Mouse (Mus musculus): ENCODE results near the gene Irx3. TPM values are rescaled to one million over a fixed set of nuclear protein-coding genes. Genes with fewer than 3 reads are reported as not detected.
A peak's percentile ranks its signal among the peaks of the same experiment; 100 is the strongest.

Gene Irx3
- polyA plus RNA-seq, 1 experiment from 2014 or later: 1.4 TPM

DNA sequence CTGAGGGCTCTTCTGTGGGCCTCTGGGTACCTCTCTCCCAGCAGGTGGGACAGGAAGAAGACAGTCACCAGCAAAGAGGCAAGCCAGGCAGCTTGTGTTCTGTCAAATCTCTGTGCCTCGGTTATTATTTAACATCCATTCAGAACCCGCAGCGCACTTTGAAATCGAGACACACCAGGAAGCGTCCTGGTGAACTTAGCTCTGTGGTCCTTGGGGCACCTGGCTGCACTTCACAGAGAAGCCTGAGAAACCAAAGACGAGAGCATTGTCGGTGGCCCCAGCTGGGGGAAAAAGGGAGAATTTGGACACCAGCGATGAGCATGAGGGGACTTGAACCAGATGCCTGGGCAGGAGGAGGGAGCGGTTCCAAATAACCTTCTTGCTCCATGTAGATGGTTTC lies 46.8 kb downstream of the Irx3 start:
- WGBS: 91% methylated on average over 9 of the region's 9 CpGs
- Histone ChIP-seq H3K27me3 (replicated peaks; ENCODE audit: control insufficient read depth, insufficient read depth, low read length) (no peaks in the 10 kb centered on the region), H3K9me3 (replicated peaks; ENCODE audit: control insufficient read depth, low read length) (no peaks in the 10 kb centered on the region; the same call in 1 of the 2 replicates), H3K36me3 (ENCODE audit: control insufficient read depth, insufficient read depth, low read length) (no peaks in the 10 kb centered on the region), H3K4me3 (ENCODE audit: low read depth, low read length) (no peak overlapping the region), H3K4me1 (ENCODE audit: control insufficient read depth, insufficient read depth, low read length) (no peaks in the 10 kb centered on the region), H3K9ac (ENCODE audit: low read length) (no peak overlapping the region), H3K4me2 (ENCODE audit: low read length) (no peak overlapping the region), H3K27ac (ENCODE audit: low read depth, low read length) (no peak overlapping the region)
- ATAC-seq (no peak), DNase-seq (ENCODE audit: low spot score) (no peak)

DNA sequence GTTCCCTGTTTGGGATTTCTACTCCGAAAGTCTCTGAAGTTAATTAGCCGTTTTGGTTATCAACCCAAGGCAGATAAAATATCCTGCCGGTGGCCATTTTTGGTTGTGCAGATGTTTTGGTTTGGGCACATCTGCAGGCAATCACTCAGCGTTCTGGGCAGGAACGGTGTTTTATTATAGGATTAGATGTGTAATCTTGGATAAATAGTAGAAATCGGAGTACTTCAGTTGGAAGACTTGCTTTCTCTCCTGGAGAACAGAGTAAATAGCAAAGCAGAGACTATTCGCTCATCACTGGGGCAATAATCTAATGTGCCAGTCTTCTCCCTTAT lies 51.1 kb downstream of the Irx3 start:
- DNase-seq (ENCODE audit: low spot score) (no peak), ATAC-seq (no peak)
- H3K9me3 ChIP-seq (replicated peaks; ENCODE audit: control insufficient read depth, low read length): no peaks in the 10 kb centered on the region
- peaks cover 7% of the 10 kb centered on the region for H3K4me1 ChIP-seq (ENCODE audit: control insufficient read depth, insufficient read depth, low read length)
- no peaks in the 10 kb centered on the region for H3K27me3 ChIP-seq (replicated peaks; ENCODE audit: control insufficient read depth, insufficient read depth, low read length)
- no peak overlapping the region for H3K27ac ChIP-seq (ENCODE audit: low read depth, low read length)
- 89% methylated on average over 7 of the region's 7 CpGs for WGBS
- H3K4me3 ChIP-seq (ENCODE audit: low read depth, low read length): no peak overlapping the region
- H3K9ac ChIP-seq (ENCODE audit: low read length): no peak overlapping the region
- H3K36me3 ChIP-seq (ENCODE audit: control insufficient read depth, insufficient read depth, low read length): no peaks in the 10 kb centered on the region
- H3K4me2 ChIP-seq (ENCODE audit: low read length): no peak overlapping the region

DNA sequence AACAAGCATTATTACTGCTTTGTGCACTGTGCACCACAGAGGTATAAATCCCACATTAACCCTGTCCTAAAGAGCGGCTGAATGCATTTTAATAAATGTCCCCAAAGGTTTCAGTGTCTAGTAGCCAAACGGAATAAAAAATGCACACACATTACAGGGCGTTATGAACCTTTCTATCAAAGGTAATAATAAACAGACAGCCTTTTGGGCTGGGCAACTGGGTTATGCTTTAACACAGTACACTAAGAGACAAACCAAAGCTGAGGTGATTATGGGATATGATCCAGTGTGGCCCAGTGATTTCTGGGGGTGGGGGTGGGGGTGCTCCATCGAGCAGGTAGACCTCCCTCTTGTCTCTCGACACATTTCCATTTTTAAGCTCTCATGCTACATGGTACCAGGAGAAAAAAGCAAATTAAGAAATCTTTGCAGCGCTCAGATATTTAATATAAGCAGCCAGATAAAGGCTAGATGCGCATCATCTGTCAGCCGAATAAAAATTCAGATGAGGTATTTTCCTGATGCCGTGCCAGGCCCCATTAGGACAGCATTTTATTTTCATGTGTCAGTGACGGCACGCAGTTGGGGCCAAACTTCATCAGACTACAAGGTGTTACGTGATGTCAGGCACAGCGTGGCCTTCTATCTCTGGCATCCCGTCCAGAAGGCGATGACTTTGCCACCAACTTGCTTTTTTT lies 51.6 kb downstream of the Irx3 start:
- Histone ChIP-seq H3K27me3 (replicated peaks; ENCODE audit: control insufficient read depth, insufficient read depth, low read length) (no peaks in the 10 kb centered on the region), H3K36me3 (ENCODE audit: control insufficient read depth, insufficient read depth, low read length) (no peaks in the 10 kb centered on the region), H3K27ac (ENCODE audit: low read depth, low read length) (no peak overlapping the region), H3K9me3 (replicated peaks; ENCODE audit: control insufficient read depth, low read length) (no peaks in the 10 kb centered on the region), H3K4me3 (ENCODE audit: low read depth, low read length) (no peak overlapping the region), H3K4me1 (ENCODE audit: control insufficient read depth, insufficient read depth, low read length) (peaks cover 10% of the 10 kb centered on the region), H3K4me2 (ENCODE audit: low read length) (no peak overlapping the region), H3K9ac (ENCODE audit: low read length) (no peak overlapping the region)
- DNase-seq (ENCODE audit: low spot score) (peak; percentile 36), ATAC-seq (no peak)
- WGBS: 81% methylated on average over 15 of the region's 15 CpGs

DNA sequence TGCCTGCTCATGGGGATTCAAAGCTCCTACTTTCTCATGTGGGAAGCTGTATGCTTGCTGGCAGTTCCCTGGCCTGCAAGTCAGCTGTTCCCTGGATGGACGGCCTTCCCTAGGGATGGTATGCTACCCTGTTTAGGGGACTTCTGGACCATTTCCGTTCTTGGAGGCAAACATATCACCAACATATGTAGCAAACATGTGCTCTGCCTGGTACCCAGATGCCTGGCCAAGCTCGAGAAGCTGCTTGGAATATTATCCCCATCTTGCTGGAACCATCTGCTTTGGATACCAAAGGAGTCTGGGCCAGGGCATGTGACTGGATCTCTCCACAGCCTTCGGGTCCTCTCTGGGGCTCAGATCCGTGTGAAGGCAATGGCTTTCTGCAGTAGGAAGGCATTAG lies 52.5 kb downstream of the Irx3 start:
- Histone ChIP-seq H3K27me3 (replicated peaks; ENCODE audit: control insufficient read depth, insufficient read depth, low read length) (no peaks in the 10 kb centered on the region), H3K9ac (ENCODE audit: low read length) (no peak overlapping the region), H3K27ac (ENCODE audit: low read depth, low read length) (no peak overlapping the region), H3K36me3 (ENCODE audit: control insufficient read depth, insufficient read depth, low read length) (no peaks in the 10 kb centered on the region), H3K4me2 (ENCODE audit: low read length) (no peak overlapping the region), H3K4me3 (ENCODE audit: low read depth, low read length) (no peak overlapping the region), H3K9me3 (replicated peaks; ENCODE audit: control insufficient read depth, low read length) (no peaks in the 10 kb centered on the region), H3K4me1 (ENCODE audit: control insufficient read depth, insufficient read depth, low read length) (peaks cover 11% of the 10 kb centered on the region)
- 65% methylated on average over 5 of the region's 5 CpGs for WGBS
- DNase-seq (ENCODE audit: low spot score): peak; percentile 25
- no peak; the same call in 1 of the 2 replicates for ATAC-seq
